Mouse (Mus musculus) thymus, adult 2 months (tissue): ENCODE data around the gene Trmu. TPM values are rescaled to one million over a fixed set of nuclear protein-coding genes. Genes with fewer than 3 reads are reported as not detected.

Source experiments
- DNase-seq: peaks from one replicate; pipeline ENCODE4 v3.0.0; 2021
- H3K27ac ChIP-seq: fragments of 200-500 bp; 2 replicates; pipeline ENCODE4 v1.5.1; 2012; ENCODE audit warnings: low read length, control low read depth; ENCODE audit not compliant: control insufficient read depth, insufficient read depth
- H3K27me3 ChIP-seq: fragments of 200-500 bp; 2 replicates; pipeline ENCODE4 v1.6.1; 2012; ENCODE audit warnings: mild to moderate bottlenecking, low read length, moderate library complexity, mixed read lengths; ENCODE audit not compliant: control insufficient read depth, insufficient read depth
- H3K36me3 ChIP-seq: fragments of 200-500 bp; 2 replicates; pipeline ENCODE4 v1.6.1; 2012; ENCODE audit warnings: mild to moderate bottlenecking, low read length, moderate library complexity; ENCODE audit not compliant: control insufficient read depth, insufficient read depth
- H3K4me1 ChIP-seq: fragments of 200-500 bp; replicated peaks from 2 replicates; pipeline ENCODE4 v1.6.1; 2012; ENCODE audit warnings: low read length; ENCODE audit not compliant: control insufficient read depth, insufficient read depth
- H3K4me3 ChIP-seq: fragments of 200-500 bp; 2 replicates; pipeline ENCODE4 v1.5.1; 2012; ENCODE audit warnings: mild to moderate bottlenecking, low read length, control low read depth, moderate library complexity; ENCODE audit not compliant: control insufficient read depth, insufficient read depth
- CTCF ChIP-seq: fragments of 200-500 bp; IDR thresholded peaks from 2 replicates; pipeline ENCODE4 v1.5.1; 2012; ENCODE audit warnings: mild to moderate bottlenecking, control low read depth, low read length, moderate library complexity, borderline replicate concordance; ENCODE audit not compliant: control insufficient read depth, poor library complexity, insufficient read depth; ENCODE audit errors: extremely low read depth
- POLR2A ChIP-seq: fragments of 200-500 bp; IDR thresholded peaks from 2 replicates; pipeline ENCODE4 v1.6.1; 2012; ENCODE audit warnings: mild to moderate bottlenecking, low read length, control low read depth, moderate library complexity; ENCODE audit not compliant: control insufficient read depth, poor library complexity, insufficient read depth; ENCODE audit errors: extremely low read depth
- WGBS: fragments of 180-500 bp; shearing (Covaris S2); methylation state at CpG from one replicate; pipeline ENCODE4 v1.1.7; 2018; 5-methylcytosine and 5-hydroxymethylcytosine counted together
- polyA plus RNA-seq: library from polyadenylated mRNA; depleted of rRNA; stranded (reverse); fragments of >200 nt; gene quantifications from 2 replicates; pipeline ENCODE4 v1.2.3, GENCODE M21; 2012

Gene Trmu
- polyA plus RNA-seq, 1 experiment = 39.1 TPM

DNA sequence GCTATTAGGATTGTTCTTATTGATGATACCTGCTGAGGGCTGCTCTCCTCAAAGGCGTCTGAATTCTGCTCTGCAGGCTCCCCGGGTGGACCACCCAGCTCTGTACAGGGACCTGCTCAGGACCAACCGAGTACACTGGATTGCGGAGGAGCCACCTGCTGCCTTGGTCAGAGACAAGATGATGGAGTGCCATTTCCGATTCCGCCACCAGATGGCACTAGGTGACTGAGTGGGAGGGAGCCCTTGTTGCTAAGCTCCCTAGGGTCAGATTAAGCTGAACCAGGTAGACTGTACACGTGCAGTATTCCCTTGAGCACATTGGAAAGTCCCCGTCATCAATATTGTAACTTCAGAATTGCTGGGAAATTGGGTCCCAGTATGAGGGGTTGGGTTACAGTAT is 17.2 kb downstream of the Trmu start:
- no peaks in the 10 kb centered on the region for H3K27me3 ChIP-seq
- TF ChIP-seq CTCF (peak; percentile 85; the same call in 1 of the 2 replicates), POLR2A (no peak)
- peaks cover 14% of the 10 kb centered on the region for H3K36me3 ChIP-seq
- peak; percentile 89 for DNase-seq
- H3K4me3 ChIP-seq = no peak overlapping the region
- no peaks in the 10 kb centered on the region for H3K4me1 ChIP-seq
- 27% methylated on average over 8 of the region's 8 CpGs for WGBS
- no peak overlapping the region for H3K27ac ChIP-seq

DNA sequence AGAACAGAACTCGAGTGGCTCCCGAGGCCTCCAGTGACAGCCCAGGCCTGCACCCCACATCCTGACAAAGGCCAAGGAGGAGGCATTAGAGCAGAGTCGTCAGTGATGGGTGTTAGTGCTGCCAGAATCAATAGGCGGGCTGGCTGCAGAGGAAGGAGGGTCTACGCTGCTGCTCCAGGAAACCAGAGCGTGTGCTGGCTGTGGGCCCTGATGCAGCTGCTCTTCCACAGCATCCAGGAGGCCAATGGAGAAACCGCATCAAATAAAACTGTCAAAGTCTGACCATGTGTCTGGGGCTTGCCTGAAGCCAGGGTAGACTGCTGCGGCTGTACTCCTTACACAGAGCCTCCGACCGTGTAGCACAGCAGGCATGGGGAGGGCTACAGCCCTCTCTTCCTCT is 18.0 kb downstream of the Trmu start:
- Histone ChIP-seq H3K36me3 (peaks cover 14% of the 10 kb centered on the region), H3K4me1 (no peaks in the 10 kb centered on the region), H3K4me3 (no peak overlapping the region), H3K27me3 (no peaks in the 10 kb centered on the region), H3K27ac (no peak overlapping the region)
- WGBS = 49% methylated on average over 10 of the region's 10 CpGs
- DNase-seq = no peak
- TF ChIP-seq POLR2A (no peak), CTCF (no peak)

DNA sequence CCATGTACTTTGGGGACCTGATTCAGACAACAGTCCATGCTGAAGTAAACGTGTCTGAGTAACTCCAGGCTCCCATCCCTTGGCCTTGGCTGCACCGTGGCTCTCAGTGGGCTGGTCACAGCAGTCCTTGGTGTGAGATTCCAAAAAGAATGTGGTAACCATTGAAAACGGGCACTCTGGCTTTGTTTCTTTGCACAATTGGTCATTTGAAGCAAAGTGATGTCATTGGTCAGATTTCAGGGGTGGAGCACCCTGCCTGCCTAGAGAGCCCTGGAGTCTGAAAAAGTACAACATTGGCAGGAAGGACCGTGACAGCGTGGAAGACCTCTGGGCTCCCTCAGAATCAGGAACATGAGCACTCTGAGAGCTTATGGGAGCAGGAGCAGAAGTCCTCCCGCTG is 20.3 kb downstream of the Trmu start:
- Histone ChIP-seq H3K27ac (no peak overlapping the region), H3K4me1 (no peaks in the 10 kb centered on the region), H3K4me3 (no peak overlapping the region), H3K27me3 (no peaks in the 10 kb centered on the region), H3K36me3 (no peaks in the 10 kb centered on the region; the same call in 1 of the 2 replicates)
- no peak for DNase-seq
- WGBS = 95% methylated on average over 6 of the region's 6 CpGs
- no peak for TF ChIP-seq CTCF
- TF ChIP-seq POLR2A = no peak

DNA sequence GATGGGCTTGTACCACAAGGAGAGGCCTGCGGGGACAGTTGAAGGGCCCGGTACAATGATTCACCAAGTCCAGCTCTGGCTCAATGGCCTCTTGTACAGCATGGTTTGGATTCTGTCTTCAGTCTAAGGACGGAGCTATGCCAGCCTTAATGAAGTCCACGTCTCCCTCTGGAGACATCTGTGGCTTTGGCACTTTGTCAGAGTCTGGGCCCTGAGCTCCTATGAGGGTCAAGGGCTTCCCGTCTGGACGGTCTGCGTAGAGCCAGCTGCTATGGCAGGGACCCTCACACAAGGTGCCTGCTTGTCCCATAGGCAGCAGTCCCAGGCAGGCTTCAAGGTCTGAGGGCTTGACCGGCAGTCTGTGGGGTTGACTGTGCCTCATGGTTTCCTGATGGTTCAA is 21.2 kb downstream of the Trmu start:
- TF ChIP-seq CTCF (no peak), POLR2A (no peak)
- Histone ChIP-seq H3K36me3 (no peaks in the 10 kb centered on the region; the same call in 1 of the 2 replicates), H3K27ac (no peak overlapping the region), H3K4me1 (no peaks in the 10 kb centered on the region), H3K27me3 (no peaks in the 10 kb centered on the region), H3K4me3 (no peak overlapping the region)
- DNase-seq = no peak
- 96% methylated on average over 8 of the region's 8 CpGs for WGBS

DNA sequence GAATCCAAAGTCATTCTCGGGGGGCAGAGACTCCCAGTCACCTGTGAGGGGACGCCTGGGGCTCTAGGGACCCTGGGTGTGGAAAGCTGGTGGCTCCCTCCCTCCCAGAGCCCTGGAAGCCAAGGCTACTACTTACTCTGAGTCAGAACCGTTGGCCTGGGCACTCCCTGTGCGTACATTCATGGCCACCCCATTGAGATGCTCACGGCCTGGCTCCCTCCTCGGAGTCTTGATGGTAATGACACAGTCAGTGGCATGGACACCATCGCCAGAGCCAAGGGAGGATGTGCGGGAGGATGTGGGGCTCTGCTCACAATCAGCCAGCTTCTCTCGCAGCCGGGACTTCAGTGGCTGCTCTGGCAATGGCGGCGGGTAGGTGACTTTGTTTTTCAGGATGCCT is 21.7 kb downstream of the Trmu start:
- Histone ChIP-seq H3K4me3 (no peak overlapping the region), H3K27ac (no peak overlapping the region), H3K27me3 (no peaks in the 10 kb centered on the region), H3K4me1 (no peaks in the 10 kb centered on the region), H3K36me3 (no peaks in the 10 kb centered on the region; the same call in 1 of the 2 replicates)
- no peak for DNase-seq
- TF ChIP-seq POLR2A = no peak
- TF ChIP-seq CTCF = no peak
- WGBS = 95% methylated on average over 12 of the region's 12 CpGs

DNA sequence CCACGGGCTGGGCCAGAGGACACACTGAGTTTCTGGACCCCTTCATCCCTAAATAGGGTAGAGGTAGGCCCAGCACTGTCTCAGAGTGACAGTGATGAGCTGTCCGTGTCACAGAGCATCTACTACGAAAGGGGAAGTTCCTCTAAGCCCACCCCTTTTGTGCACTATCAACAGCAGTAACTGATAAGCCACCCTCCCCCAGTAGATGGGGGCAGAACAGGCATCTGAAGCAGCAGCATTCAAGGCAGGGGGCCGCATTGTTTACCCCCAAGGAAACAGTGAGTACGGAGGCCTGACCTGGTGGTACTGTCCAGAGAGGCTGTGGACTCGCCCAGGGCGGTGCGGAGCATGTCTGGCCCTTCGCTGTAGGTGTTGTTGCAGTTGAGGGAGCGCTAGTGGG is 23.4 kb downstream of the Trmu start:
- Histone ChIP-seq H3K4me1 (no peaks in the 10 kb centered on the region), H3K27ac (no peak overlapping the region), H3K27me3 (no peaks in the 10 kb centered on the region), H3K36me3 (no peaks in the 10 kb centered on the region; the same call in 1 of the 2 replicates), H3K4me3 (no peak overlapping the region)
- 94% methylated on average over 10 of the region's 10 CpGs for WGBS
- TF ChIP-seq POLR2A (no peak), CTCF (no peak)
- DNase-seq = no peak

DNA sequence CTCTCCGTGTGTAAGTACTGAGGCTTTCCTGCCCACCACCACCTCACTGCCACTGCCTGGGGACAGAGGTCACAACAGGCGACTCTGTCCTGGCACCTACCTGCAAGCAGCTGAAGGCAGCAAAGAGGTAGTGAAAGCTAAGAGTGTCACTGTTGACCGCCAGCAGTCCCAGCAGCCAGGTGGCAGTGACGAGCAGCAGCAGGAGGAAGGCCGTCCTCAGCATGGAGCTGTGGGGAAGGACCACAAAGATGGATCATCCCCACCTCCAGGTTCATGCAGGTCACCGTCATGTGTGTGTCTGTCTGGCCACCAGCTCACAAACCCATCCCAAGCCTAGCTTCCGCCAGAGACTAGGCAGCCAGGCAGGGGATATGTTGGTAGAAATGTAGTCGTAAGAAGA is 24.7 kb downstream of the Trmu start:
- Histone ChIP-seq H3K36me3 (no peaks in the 10 kb centered on the region), H3K4me3 (no peak overlapping the region), H3K27me3 (no peaks in the 10 kb centered on the region), H3K4me1 (peaks cover 4% of the 10 kb centered on the region), H3K27ac (no peak overlapping the region)
- DNase-seq = no peak
- TF ChIP-seq POLR2A (no peak), CTCF (peak; percentile 11; the same call in 1 of the 2 replicates)
- 91% methylated on average over 8 of the region's 8 CpGs for WGBS
